Mouse (Mus musculus): ENCODE results near the gene Pdk4. TPM values are rescaled to one million over a fixed set of nuclear protein-coding genes. Genes with fewer than 3 reads are reported as not detected.

The Pdk4 gene
- 12.6 and 24.9 TPM in 2 replicates for polyA plus RNA-seq (2012; rRNA removed)

DNA sequence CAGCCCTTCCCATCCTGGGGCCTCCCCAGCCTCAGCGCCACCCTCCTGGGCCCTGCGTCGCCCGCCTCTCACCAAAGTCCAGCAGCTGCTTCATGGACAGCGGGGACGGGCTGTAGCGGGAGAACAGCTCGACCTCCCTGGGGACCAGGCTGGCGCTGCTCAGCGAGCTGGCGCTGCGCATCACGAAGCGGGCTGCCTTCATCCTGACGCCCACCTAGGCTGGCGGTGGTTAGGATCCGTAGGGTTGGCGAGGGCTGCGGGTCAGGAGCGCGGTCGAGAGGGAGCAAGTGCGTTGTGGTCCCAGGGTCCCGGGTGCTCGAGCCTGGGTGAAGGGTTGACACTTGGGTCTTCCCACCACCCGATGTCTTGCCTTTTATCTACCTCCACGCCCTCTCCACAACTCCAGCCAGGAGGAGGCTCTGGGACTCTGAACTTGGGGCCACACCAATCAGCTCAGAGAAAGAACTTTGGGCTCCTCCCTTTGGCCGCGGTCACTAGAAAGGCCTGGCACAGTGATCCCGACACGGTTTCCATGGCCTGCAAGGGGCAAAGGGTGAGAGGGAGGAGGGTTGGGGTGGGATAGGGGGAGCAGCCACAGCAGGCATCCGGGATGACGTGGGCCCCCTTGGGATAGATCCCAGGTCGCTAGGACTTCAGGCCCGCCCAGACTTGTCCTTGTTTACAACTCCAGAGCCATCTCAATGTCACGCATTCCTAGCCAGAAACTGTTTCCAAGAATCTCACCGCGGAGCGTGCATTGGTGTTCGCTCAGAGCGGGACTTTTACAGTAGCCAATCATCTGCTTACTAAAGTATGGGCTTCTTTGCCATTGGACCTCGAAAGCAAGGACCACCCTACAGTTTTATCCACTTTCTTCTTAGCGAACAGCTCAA lies at the start of gene Pdk4:
Pdk4 (minus strand) TSS at position 349 of the 893 bp plus-strand sequence.
- DNase-seq (ENCODE audit: low read depth), result no peak

DNA sequence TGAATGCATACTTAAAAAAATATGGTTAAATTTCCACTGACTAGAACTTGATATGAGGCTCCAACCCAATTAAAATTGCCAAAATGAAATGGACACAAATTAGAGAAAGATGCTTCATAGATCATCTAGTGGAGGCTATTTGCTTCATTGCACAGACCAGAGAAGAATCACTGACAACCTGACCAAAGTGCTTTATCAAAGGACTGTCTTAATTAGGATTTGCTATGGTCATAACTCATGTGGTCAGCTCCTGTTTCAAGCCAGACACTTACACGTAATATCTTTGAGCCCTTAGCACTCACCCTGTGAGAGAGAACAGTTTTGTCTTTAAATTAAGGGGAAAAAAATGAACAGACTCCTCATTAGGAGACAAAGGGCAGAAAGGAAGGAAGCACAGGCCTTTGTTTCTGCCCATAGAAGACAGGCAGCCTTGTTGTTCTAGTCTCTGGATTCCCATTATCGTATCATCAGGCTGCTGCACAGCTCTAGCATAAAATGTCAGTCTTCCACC lies 41.8 kb upstream of the Pdk4 start:
- DNase-seq (ENCODE audit: low read depth), result no peak

DNA sequence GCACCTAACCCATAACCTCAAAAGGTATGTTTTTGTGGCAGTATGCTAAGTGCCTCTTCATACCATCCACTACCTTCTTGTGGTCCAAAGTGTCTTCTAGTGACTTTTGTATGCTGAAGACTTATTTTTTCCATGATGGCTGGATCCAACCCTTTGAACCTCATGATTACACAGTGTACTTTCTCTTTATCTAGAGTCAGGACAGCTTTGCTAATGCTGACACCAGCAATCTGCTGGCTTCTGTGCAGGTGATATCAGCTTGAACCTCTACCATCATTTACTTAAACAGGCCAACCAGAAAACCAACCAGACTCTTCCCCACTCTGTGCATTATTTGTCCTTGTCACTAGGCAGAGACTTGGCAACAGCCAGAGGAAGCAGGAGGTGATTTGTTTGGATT lies 39.6 kb upstream of the Pdk4 start:
- DNase-seq (ENCODE audit: low read depth), result no peak

DNA sequence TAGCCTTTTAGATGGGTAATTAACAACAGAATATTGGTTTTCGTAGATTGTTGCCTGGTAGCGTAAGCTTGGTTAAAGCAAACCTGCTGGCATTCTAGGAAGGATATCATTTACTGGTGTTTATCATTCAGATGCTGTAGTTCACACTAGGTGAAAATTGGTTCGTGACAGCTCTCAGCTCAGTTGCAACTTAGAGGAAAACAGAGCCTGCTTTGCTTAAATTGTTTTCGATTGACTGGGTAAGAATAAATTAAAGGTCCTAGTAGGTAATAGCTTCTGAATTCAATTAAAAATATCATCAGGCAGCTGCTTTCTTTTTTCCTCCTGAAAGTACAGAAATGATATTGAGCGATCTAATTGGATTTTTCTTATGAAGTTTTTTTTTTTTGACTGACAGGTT lies 21.0 kb upstream of the Pdk4 start:
- no peak for DNase-seq (ENCODE audit: low read depth)

DNA sequence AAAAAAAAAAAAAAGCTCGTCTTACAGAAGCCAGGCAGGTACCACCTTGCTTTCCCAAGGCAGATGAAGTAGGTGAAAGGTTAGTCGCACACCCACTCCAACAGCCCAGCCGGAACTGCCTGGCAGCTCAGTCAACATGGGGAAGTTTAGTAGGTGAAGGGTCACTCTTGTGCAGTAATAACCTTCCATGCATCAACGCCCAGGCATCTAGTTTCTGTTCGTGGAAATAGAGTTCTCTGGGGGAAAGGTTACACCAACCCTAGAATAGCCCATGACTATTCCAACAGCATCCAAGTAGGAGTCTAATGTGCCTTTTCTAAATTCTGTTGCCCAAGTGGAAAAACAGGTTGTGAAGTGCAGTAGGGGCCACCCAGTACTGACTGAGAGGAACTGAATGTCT lies 13.6 kb upstream of the Pdk4 start:
- DNase-seq (ENCODE audit: low read depth), result peak; percentile 99

DNA sequence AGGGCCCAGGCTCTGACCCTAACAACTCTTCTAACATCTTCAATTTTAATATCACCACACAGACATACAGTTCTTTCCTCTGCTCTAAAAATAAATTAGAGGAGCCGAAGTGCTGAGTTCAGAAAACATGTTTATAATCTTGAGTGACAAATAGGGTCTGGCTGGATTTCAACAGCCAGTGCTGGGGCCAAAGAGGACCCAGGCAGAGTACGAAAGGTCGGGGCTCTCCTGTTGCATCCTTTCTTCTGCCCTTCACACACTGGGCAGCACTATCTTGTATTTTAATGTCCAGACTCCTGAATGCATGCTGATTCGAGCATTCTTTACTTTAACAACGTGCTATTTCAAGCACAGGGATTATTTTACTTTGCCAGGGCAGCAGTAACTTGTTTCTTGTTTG lies 13.2 kb upstream of the Pdk4 start:
- DNase-seq (ENCODE audit: low read depth), result no peak

DNA sequence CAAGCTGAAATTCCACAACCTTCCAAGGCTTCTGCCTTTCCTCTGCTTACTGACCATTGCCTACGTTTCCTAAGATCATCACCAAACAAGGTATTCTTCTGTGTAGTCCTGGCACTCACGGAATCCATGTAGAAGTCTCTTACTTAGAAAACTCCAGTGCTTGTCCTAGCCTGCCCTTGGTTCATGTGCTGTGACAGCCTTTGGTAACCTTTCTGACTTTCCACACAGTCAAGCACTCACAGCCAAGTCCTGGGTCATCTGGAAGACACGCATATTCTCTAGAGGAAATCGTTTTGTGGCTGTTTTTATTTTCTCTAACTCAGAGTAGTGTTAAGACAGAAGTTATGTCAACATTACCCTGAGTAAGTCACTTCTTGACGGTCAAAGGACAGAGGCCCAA lies 11.7 kb upstream of the Pdk4 start:
- no peak for DNase-seq (ENCODE audit: low read depth)

DNA sequence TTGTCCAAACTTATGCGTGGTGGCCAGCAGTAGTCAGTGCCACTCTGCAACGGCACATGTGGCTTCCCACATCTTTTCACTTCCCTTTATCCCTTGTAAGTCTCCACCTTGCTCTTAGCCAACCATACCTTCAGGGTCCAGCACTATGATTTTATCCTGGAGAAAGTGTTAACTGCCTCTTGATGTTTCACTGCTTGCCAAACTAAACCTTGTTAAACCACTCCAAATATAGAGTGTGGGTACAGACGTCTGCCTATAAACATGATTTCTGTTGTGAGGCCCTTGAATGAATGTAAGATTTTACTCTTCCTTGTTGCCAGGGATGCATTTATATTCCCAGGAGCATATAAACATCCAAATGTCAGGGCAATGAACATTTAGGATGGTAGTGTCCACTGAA lies 10.2 kb upstream of the Pdk4 start:
- no peak for DNase-seq (ENCODE audit: low read depth)

DNA sequence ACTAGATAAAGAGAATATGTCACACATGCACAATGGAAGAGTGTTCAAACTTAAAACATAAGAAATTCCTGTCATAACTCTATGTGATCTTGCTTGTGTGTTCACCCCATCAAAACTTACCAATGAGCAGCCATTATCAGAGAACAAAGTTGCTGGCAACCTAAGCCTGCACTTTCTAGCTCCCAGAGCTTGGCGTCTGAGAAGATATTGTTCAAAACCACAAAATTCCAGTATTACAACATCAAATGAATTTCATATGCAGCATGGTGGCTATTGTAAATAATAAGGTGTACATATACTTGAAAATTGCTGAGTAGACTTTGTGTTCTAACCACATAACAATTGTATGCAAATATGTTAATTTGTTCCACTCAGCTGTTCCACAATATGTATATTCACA lies 6.7 kb upstream of the Pdk4 start:
- DNase-seq (ENCODE audit: low read depth), result no peak

DNA sequence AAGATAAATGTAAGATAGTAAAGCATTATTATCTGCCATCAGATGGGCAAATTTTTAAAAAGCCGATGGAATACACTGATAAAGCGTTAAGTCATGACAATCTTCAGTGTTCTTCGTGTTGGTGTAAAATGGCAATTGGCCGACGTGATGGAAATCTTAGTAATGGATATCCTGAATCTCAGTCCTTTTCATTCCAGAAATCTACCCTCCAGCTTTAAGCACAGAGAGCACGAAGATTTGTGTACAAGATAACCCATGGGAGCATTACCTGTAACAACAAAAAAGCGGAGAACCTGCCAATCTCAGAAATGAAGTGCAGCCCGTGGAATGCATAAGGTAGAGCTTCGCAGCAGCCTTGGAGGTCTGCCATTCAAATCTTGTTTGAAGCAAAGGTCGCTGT lies 5.4 kb upstream of the Pdk4 start:
- no peak for DNase-seq (ENCODE audit: low read depth)

DNA sequence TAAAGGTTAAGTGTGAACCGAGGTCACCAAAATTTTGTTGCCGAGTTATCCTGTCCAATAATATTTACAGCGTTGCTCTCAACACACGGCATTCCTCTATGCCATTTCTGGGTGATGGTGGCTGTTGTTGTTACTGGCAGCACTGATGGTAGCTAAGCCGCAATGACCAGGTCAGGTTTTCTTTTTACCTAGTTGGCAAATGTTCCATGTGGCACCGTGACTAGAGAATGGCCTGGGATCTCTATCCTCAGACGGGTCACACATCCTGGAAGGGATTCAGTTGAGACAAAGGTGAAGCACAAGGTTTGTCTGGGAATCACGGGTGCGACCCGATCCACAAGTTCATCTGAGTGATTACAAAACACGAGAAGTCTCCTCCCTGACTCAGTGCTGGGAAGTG lies 2.6 kb upstream of the Pdk4 start:
- DNase-seq (ENCODE audit: low read depth), result no peak

DNA sequence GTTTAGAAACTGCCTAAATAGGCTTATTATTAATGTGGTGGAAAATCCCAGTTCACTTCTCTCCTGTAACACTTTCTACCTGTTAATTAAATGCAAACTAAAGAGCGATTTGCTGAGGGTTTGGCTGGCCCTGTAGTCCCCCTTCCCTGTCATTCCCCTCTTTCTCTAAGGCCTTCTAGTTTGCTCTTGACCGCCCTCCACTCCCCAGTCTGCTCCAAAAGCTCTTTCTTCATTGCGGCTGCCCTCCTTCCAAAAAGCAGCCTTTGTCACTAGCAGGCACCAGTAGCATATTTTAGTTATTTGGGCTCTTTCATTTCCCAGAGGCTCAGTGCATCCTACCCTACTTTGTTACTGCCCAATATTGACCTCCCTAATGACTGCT lies 736 bp upstream of the Pdk4 start:
- DNase-seq (ENCODE audit: low read depth), result no peak

DNA sequence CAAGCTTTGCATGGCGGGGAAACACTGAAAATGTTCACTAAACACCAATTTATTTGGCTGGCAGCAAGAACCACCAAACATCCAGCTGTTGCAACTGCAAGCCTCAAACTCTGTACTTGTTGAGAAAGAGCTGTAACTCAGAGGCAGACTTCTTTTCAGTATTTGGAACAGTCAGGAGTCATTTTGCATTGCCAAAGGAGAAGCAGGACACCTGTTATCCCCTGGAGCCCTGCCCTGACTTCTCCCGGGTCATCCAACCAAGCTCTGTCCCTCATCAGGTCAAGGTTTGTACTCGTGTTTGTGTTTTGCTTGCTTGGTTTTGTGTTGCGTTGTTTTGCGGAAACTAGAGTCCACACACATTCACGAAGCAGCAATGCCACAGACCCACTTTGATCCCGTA lies 11.1 kb downstream of the Pdk4 start:
- DNase-seq (ENCODE audit: low read depth), result no peak

DNA sequence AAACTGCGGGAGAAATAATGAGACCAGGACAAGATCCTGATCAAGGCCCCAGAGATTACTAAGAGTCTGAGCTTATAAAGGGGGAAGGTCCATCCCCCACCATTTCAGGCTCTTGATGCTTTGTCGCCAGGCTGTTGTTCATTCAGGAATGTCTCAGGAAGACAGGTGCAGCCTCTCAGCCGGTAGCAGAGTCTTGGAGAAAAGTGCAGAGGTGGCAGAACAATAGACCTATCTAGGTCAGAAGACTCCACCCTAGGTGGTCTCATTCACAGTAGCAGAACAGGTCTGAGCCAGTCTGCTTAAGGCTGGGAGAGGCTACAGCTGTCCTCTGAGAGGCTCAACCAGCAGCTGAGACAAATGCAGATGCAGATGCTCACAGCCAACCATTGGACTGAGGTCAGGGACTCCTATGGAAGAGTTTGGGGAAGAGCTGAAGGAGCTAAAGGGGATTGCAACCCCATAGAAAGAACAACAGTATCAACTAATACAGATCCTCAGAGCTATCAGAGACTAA lies 13.8 kb downstream of the Pdk4 start:
- no peak for DNase-seq (ENCODE audit: low read depth)

DNA sequence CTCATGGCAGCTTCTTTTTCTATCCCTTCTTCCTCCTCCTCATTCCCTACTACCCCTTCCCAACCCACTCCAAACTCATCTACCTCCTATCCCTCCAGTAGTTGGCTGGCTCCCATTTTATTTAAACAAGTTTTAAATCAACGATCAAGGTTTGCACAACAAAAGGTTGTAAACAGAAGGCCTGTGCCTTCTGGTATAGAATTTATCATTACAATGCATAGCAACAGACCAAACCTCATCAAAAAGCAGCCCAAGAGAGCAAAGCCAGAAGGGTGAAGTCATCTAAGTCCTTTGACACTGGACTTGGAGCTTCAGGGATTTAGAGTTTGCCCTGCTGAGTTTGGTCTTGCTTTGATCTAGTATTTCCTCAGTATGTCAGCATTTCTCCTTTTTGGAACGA lies 15.0 kb downstream of the Pdk4 start:
- DNase-seq (ENCODE audit: low read depth), result no peak

DNA sequence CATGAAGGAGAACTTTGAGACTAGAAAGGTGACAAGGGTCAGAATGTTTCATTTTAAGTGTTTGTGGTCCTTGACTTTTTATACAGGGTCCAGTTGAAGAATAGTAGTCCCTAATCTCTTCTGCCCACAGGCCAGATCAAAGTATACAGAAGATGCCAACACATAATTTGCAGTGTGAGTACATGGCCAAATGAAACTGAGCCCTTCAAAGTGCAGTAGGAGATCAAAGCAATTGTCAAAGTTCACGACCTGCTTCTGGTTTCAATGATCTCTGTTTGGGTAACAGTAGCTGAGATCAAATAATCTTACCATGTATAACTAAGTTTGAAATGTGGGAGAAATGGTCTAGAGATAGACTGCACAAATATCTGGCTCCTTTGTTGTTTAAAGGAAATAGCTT lies 22.1 kb downstream of the Pdk4 start:
- no peak for DNase-seq (ENCODE audit: low read depth)

DNA sequence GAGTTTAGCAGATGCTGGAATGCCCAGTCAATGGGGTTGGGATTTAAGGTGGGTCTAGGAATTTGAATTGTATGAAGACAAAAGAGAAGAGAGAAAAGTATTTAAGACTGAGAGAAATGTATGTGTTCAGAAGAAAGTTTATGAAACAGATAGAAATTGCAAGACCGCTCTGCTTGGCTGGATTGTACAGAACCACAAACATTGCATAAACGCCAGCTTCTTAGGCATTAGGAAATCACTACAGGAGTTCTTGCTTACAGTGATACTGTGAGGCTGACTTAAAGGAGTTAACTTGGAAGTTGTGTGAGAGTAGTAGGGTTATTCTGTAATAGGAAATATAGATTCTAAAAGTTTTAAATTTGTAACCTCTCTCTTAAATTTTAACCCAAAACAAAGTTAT lies 23.4 kb downstream of the Pdk4 start:
- no peak for DNase-seq (ENCODE audit: low read depth)

DNA sequence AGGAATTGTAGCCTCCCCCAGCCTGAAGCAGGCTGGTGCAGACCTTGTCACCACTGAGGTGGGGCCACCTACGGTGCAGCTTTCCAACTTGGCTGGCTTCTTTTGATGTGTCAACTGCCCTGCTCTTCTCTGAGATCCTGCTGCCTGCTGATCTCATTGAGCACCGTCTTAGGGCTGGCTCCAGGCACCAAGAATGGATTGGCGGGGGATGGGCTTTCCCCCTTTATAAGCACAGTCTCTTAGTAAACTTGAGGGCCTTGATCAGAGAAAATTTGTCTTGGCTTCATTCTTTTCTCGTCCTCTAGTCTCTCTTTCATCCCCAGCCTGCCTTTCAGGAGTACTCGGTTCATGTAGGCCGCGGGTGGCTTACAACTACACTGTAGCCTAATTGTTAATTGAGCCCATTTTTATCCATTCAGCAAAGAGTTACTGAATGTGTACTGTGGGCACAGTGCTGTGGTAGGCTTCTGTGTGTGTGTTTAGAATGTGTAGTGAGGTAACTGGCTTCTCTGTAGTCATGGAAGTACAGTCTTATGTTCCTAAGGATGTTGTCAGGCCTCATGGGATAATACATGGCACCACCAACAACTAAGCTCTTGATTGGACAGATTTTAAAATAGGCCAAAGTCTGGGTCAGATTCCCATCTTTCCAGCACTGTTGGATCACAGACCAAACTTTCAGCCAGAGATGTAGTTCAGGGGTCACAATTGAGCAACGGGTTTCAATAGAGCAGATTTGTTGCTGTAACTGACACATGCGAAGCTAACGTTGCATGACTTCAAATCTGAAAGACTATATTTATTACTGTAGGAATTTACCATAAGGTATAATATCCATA lies 25.4 kb downstream of the Pdk4 start:
- DNase-seq (ENCODE audit: low read depth), result no peak

DNA sequence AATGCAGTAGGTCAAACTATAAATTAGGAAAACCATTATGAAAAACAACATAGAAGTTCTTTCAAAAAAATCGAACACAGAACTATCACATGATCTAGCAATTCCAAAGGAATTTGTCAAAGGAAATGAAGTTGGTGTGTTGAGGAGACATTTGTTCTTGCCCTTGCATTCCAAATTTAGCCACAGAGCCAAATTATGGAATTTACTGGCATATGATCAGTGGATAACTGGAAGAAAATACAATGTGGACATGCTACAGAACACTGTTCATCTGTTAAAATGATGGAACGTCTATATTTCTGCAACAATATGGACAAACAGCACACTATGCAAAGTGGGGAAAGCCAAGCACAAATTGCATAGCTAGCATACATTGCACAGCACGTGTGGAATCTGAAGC lies 40.3 kb downstream of the Pdk4 start:
- no peak for DNase-seq (ENCODE audit: low read depth)

DNA sequence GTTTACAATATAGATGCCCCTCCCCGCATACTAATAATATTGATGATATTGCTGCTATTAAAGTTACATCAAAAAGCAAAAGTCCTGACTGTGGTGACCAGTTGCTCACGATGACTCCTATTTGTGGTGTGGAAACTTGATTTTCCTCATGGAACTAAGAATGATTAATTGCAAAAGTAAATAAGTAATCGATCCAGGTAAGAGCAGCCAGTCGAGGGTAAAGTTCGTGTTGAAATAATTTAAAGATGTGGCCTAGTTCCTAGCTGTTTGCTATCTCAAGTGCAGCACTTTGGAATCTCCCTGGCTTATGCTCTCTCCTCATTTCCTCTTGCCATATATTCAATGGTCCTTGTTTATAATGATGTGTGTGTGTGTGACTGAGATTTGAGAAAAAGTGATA lies 46.2 kb downstream of the Pdk4 start:
- no peak for DNase-seq (ENCODE audit: low read depth)

DNA sequence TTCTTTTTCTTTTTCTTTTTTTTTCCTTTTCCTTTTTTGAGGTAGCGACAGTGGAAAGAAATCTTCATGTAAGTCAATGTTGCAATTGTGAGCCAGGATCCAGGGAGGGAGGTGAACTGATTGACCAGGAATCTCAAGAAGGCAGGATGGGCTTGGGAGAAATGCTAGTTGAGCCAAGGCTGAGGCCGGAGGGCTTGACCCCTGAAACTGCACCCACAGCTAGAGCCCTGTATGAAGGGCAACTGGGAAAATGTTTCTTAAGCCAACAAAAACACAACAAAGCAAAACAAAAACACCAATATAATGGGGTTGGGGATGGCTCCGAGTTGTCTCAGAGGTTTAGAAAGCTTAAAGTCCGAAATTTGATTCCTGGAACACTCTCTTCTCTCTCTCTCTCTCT lies 47.7 kb downstream of the Pdk4 start:
- DNase-seq (ENCODE audit: low read depth), result no peak

DNA sequence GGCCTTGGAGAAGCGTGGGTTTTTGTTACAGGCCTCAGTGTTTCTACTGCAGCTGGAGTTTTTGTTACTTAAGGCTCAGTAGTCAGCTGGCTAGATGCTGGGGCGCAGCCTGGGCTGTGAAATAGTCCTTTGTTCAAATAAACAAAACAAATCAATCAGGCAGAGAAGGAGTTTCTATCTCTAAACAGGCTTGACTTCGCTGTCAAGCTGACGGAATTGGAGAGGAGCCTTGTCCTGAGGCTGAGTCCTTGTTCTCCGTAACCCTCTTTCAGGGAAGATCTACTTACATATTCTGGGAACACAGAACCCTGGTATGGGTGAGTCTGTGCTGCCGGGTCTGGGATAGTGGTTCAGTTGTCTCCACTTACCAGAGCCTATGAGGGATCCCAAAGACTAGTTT lies 48.6 kb downstream of the Pdk4 start:
- DNase-seq (ENCODE audit: low read depth), result no peak

DNA sequence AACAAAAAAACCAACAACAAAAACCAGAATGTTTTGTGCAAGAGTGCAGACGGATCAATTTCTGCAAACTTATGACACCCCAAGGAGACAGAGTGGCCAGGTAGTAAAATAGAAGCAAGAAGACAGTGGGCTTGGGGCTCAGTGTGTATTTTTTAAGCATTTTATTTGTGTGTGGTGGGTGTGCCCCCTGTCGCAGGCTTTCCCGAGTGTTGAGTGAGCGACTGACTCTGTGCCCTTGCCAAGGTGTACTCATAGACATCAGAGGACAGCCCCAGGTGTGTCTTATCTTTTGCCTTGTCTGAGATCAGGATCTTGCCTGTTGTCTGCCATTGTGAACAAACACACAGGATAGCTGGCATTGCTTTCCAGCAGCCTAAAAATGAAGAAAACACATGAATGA lies 49.1 kb downstream of the Pdk4 start:
- no peak for DNase-seq (ENCODE audit: low read depth)

Measured in gonadal fat pad, adult 2 months (tissue).